Mouse (Mus musculus): Measurements from ENCODE around the gene Larp1b.

GRCm38 (mm10) chr3:40995161-40995560 is 45.5 kb downstream of the Larp1b start:
- no peak for TF ChIP-seq POLR2A (IDR thresholded peaks at IDR 0.05; ENCODE audit: low read depth, low read length)
- no peak for TF ChIP-seq CTCF (IDR thresholded peaks at IDR 0.05; ENCODE audit: extremely low read depth, insufficient read depth, insufficient read length, insufficient replicate concordance)
